Mouse (Mus musculus): ENCODE measurements around the gene Nr4a1. TPM values are rescaled to one million over a fixed set of nuclear protein-coding genes. Genes with fewer than 3 reads are reported as not detected.

Nr4a1 gene
- total and polyA plus RNA-seq, 3 experiments = 0.04 TPM; not detected in 2

GRCm38 (mm10) chr15:101258420-101258819, 4.4 kb downstream of the Nr4a1 start:
- no peak for DNase-seq (ENCODE audit: low spot score)

GRCm38 (mm10) chr15:101259922-101260321, 5.9 kb downstream of the Nr4a1 start:
- no peak for DNase-seq (ENCODE audit: low spot score)
- no peaks in the 10 kb centered on the region for H3K36me3 ChIP-seq (replicated peaks)
- TF ChIP-seq CTCF (IDR thresholded peaks at IDR 0.05; ENCODE audit: low read depth, low read length) (no peak), GATA2 (IDR thresholded peaks at IDR 0.05; ENCODE audit: borderline replicate concordance, low read depth, low read length) (no peak), POLR2AphosphoS5 (IDR thresholded peaks at IDR 0.05; ENCODE audit: insufficient replicate concordance, low read depth, low read length) (no peak)
- peaks cover 50% of the 10 kb centered on the region for H3K9me3 ChIP-seq (replicated peaks)
- H3K4me1 ChIP-seq (ENCODE audit: insufficient read depth, low read depth, low read length) = no peaks in the 10 kb centered on the region
- ATAC-seq (ENCODE audit: extremely low read depth, insufficient number of reproducible peaks, low FRiP score, poor library complexity, severe bottlenecking) = no peak
- peaks cover 10% of the 10 kb centered on the region; the same call in 1 of the 2 replicates for H3K27me3 ChIP-seq (ENCODE audit: insufficient read depth, low read length)
- no peak overlapping the region for H3K4me3 ChIP-seq (ENCODE audit: low read depth, low read length)

More at GRCm38 (mm10) chr15:101258420-101258819, 4.4 kb downstream of the Nr4a1 start:
- H3K36me3 ChIP-seq (replicated peaks) = no peaks in the 10 kb centered on the region
- TF ChIP-seq CTCF (IDR thresholded peaks at IDR 0.05; ENCODE audit: low read depth, low read length) = no peak
- TF ChIP-seq GATA2 (IDR thresholded peaks at IDR 0.05; ENCODE audit: borderline replicate concordance, low read depth, low read length) = no peak
- TF ChIP-seq TAL1 (conservative IDR thresholded peaks at IDR 0.05; ENCODE audit: low read depth, low read length) = no peak
- TF ChIP-seq GATA1 (IDR thresholded peaks at IDR 0.05; ENCODE audit: borderline replicate concordance, low read length) = no peak
- no peak for TF ChIP-seq POLR2AphosphoS5 (IDR thresholded peaks at IDR 0.05; ENCODE audit: insufficient replicate concordance, low read depth, low read length)
- no peaks in the 10 kb centered on the region for H3K4me1 ChIP-seq (ENCODE audit: insufficient read depth, low read depth, low read length)
- peaks cover 18% of the 10 kb centered on the region; the same call in 1 of the 2 replicates for H3K27me3 ChIP-seq (ENCODE audit: insufficient read depth, low read length)
- peaks cover 55% of the 10 kb centered on the region for H3K9me3 ChIP-seq (replicated peaks)
- no peak for ATAC-seq (ENCODE audit: extremely low read depth, insufficient number of reproducible peaks, low FRiP score, poor library complexity, severe bottlenecking)
- H3K4me3 ChIP-seq (ENCODE audit: low read depth, low read length) = no peak overlapping the region

- ATAC-seq (ENCODE audit: extremely low read depth, insufficient number of reproducible peaks, low FRiP score, poor library complexity, severe bottlenecking) = no peak
- no peaks in the 10 kb centered on the region for H3K4me1 ChIP-seq (ENCODE audit: insufficient read depth, low read depth, low read length)
These were observed 6.3 kb downstream of the Nr4a1 start for GRCm38 (mm10) chr15:101260387-101260786.

GRCm38 (mm10) chr15:101260874-101261622, 7.0 kb downstream of the Nr4a1 start:
- Histone ChIP-seq H3K27me3 (ENCODE audit: insufficient read depth, low read length) (peaks cover 11% of the 10 kb centered on the region; the same call in 1 of the 2 replicates), H3K9me3 (replicated peaks) (peaks cover 51% of the 10 kb centered on the region), H3K4me1 (ENCODE audit: insufficient read depth, low read depth, low read length) (no peaks in the 10 kb centered on the region), H3K4me3 (ENCODE audit: low read depth, low read length) (no peak overlapping the region), H3K36me3 (replicated peaks) (no peaks in the 10 kb centered on the region)
- DNase-seq (ENCODE audit: low spot score) (no peak), ATAC-seq (ENCODE audit: extremely low read depth, insufficient number of reproducible peaks, low FRiP score, poor library complexity, severe bottlenecking) (no peak)
- TF ChIP-seq GATA2 (IDR thresholded peaks at IDR 0.05; ENCODE audit: borderline replicate concordance, low read depth, low read length) = no peak
- no peak for TF ChIP-seq POLR2AphosphoS5 (IDR thresholded peaks at IDR 0.05; ENCODE audit: insufficient replicate concordance, low read depth, low read length)
- TF ChIP-seq CTCF (IDR thresholded peaks at IDR 0.05; ENCODE audit: low read depth, low read length) = no peak
- TF ChIP-seq GATA1 (IDR thresholded peaks at IDR 0.05; ENCODE audit: borderline replicate concordance, low read length) = no peak
- TF ChIP-seq TAL1 (conservative IDR thresholded peaks at IDR 0.05; ENCODE audit: low read depth, low read length) = no peak

More at GRCm38 (mm10) chr15:101260387-101260786, 6.3 kb downstream of the Nr4a1 start:
- H3K36me3 ChIP-seq (replicated peaks) = no peaks in the 10 kb centered on the region
- no peak for TF ChIP-seq POLR2AphosphoS5 (IDR thresholded peaks at IDR 0.05; ENCODE audit: insufficient replicate concordance, low read depth, low read length)
- no peak for TF ChIP-seq CTCF (IDR thresholded peaks at IDR 0.05; ENCODE audit: low read depth, low read length)
- TF ChIP-seq GATA1 (IDR thresholded peaks at IDR 0.05; ENCODE audit: borderline replicate concordance, low read length) = no peak
- H3K9me3 ChIP-seq (replicated peaks) = peaks cover 50% of the 10 kb centered on the region
- no peak overlapping the region for H3K4me3 ChIP-seq (ENCODE audit: low read depth, low read length)
- peaks cover 10% of the 10 kb centered on the region; the same call in 1 of the 2 replicates for H3K27me3 ChIP-seq (ENCODE audit: insufficient read depth, low read length)
- DNase-seq (ENCODE audit: low spot score) = no peak

- TF ChIP-seq GATA1 (IDR thresholded peaks at IDR 0.05; ENCODE audit: borderline replicate concordance, low read length) (no peak), GATA2 (IDR thresholded peaks at IDR 0.05; ENCODE audit: borderline replicate concordance, low read depth, low read length) (no peak)
- Histone ChIP-seq H3K27me3 (ENCODE audit: insufficient read depth, low read length) (peaks cover 17% of the 10 kb centered on the region; the same call in 1 of the 2 replicates), H3K4me1 (ENCODE audit: insufficient read depth, low read depth, low read length) (no peaks in the 10 kb centered on the region), H3K9me3 (replicated peaks) (peaks cover 51% of the 10 kb centered on the region), H3K36me3 (replicated peaks) (no peaks in the 10 kb centered on the region), H3K4me3 (ENCODE audit: low read depth, low read length) (no peak overlapping the region)
- DNase-seq (ENCODE audit: low spot score) (no peak), ATAC-seq (ENCODE audit: extremely low read depth, insufficient number of reproducible peaks, low FRiP score, poor library complexity, severe bottlenecking) (no peak)
These were observed 8.4 kb downstream of the Nr4a1 start for GRCm38 (mm10) chr15:101262502-101262901.

GRCm38 (mm10) chr15:101266132-101266963, 12.3 kb downstream of the Nr4a1 start:
- TF ChIP-seq TAL1 (conservative IDR thresholded peaks at IDR 0.05; ENCODE audit: low read depth, low read length) (no peak), GATA2 (IDR thresholded peaks at IDR 0.05; ENCODE audit: borderline replicate concordance, low read depth, low read length) (no peak), POLR2AphosphoS5 (IDR thresholded peaks at IDR 0.05; ENCODE audit: insufficient replicate concordance, low read depth, low read length) (no peak), CTCF (IDR thresholded peaks at IDR 0.05; ENCODE audit: low read depth, low read length) (no peak), GATA1 (IDR thresholded peaks at IDR 0.05; ENCODE audit: borderline replicate concordance, low read length) (no peak)
- no peak for ATAC-seq (ENCODE audit: extremely low read depth, insufficient number of reproducible peaks, low FRiP score, poor library complexity, severe bottlenecking)
- DNase-seq (ENCODE audit: low spot score) = no peak
- Histone ChIP-seq H3K4me1 (ENCODE audit: insufficient read depth, low read depth, low read length) (no peaks in the 10 kb centered on the region), H3K4me3 (ENCODE audit: low read depth, low read length) (no peak overlapping the region), H3K27me3 (ENCODE audit: insufficient read depth, low read length) (peaks cover 16% of the 10 kb centered on the region; the same call in 1 of the 2 replicates), H3K9me3 (replicated peaks) (peaks cover 45% of the 10 kb centered on the region), H3K36me3 (replicated peaks) (no peaks in the 10 kb centered on the region)
